ENCODE assay signal across 10 mouse cellular contexts in genomic region chr6:128007241-128007701, GRCm38 (mm10).
A peak's percentile ranks its signal among the peaks of the same experiment; 100 is the strongest.
DNase-seq lines count a peak whose midpoint lies in the region; ATAC-seq and TF ChIP-seq lines count a peak whose summit lies in the region.
"Had no signal": no experiment of that assay in that cellular context is flagged by ENCODE, and none has a peak within 500 bp of the region (broad histone marks: within the 10 kb centered on the region; RNA-seq: fewer than 3 reads in every experiment).

No protein-coding gene starts in this region.

- H3K4me3 ChIP-seq in cerebellum, adult 2 months (replicated peaks; ENCODE audit: insufficient read depth, low read depth, low read length) = no peak overlapping the region
- H3K4me3 ChIP-seq in heart, postnatal 0 days (ENCODE audit: low read depth, low read length) = no peak overlapping the region
- H3K4me3 ChIP-seq in stomach, embryonic 16.5 days (replicated peaks; ENCODE audit: low read length) = no peak overlapping the region

- no peak overlapping the region for H3K4me2 ChIP-seq in heart, postnatal 0 days (ENCODE audit: low read depth, low read length)
- no peak overlapping the region for H3K4me2 ChIP-seq in stomach, embryonic 16.5 days (ENCODE audit: low read depth, low read length)

- no peak for ATAC-seq in cerebellum, adult (ENCODE audit: insufficient number of reproducible peaks, low FRiP score, low TSS enrichment)
- ATAC-seq in heart, postnatal 0 days (ENCODE audit: insufficient read depth, low read depth) = no peak
- no peak for ATAC-seq in stomach, embryonic 16.5 days (ENCODE audit: insufficient read depth, low FRiP score)
- ATAC-seq in activated CD4-positive, CD25-positive, alpha-beta regulatory T cell, adult 4 months = no peak

- TF ChIP-seq POLR2A in cerebellum, adult 2 months (IDR thresholded peaks at IDR 0.05; ENCODE audit: borderline replicate concordance, insufficient read depth, low read length) = no peak

- no peaks in the 10 kb centered on the region for H3K36me3 ChIP-seq in heart, postnatal 0 days (replicated peaks; ENCODE audit: control insufficient read depth, insufficient read depth, low read length)
- no peaks in the 10 kb centered on the region for H3K36me3 ChIP-seq in stomach, embryonic 16.5 days (ENCODE audit: control insufficient read depth, insufficient read depth, low read length)

- no peak for TF ChIP-seq EP300 in heart, postnatal 0 days (IDR thresholded peaks at IDR 0.05; ENCODE audit: low read depth)

- H3K4me1 ChIP-seq in cerebellum, adult 2 months (ENCODE audit: control insufficient read depth, insufficient read depth, low read length) = peaks cover 93% of the 10 kb centered on the region
- H3K4me1 ChIP-seq in heart, postnatal 0 days (ENCODE audit: control insufficient read depth, insufficient read depth) = peaks cover 53% of the 10 kb centered on the region
- H3K4me1 ChIP-seq in stomach, embryonic 16.5 days (ENCODE audit: control insufficient read depth, insufficient read depth, low read length) = peaks cover 51% of the 10 kb centered on the region

- whole genome bisulfite sequencing in cerebellum, adult 2 months = 17% methylated on average over 12 of the region's 12 CpGs
- WGBS in heart, postnatal 0 days = 51% methylated on average over 12 of the region's 12 CpGs
- WGBS in stomach, embryonic 16.5 days = 69% methylated on average over 12 of the region's 12 CpGs

- no peaks in the 10 kb centered on the region for H3K27me3 ChIP-seq in cerebellum, adult 2 months (ENCODE audit: control insufficient read depth, insufficient read depth, low read length)
- H3K27me3 ChIP-seq in heart, postnatal 0 days (ENCODE audit: control insufficient read depth, insufficient read depth, low read length) = no peaks in the 10 kb centered on the region
- H3K27me3 ChIP-seq in stomach, embryonic 16.5 days (ENCODE audit: control insufficient read depth, insufficient read depth, low read length) = no peaks in the 10 kb centered on the region

- no peak for TF ChIP-seq CTCF in cerebellum, adult 2 months (IDR thresholded peaks at IDR 0.05; ENCODE audit: borderline replicate concordance, insufficient read depth, low read depth, low read length)
- TF ChIP-seq CTCF in heart, postnatal 0 days (IDR thresholded peaks at IDR 0.05; ENCODE audit: low read depth) = no peak

- H3K9me3 ChIP-seq in heart, postnatal 0 days (replicated peaks; ENCODE audit: control insufficient read depth, low read length) = no peaks in the 10 kb centered on the region
- no peaks in the 10 kb centered on the region for H3K9me3 ChIP-seq in stomach, embryonic 16.5 days (replicated peaks; ENCODE audit: control insufficient read depth, low read length)

- peak; percentile 77 for DNase-seq in cerebellum, adult 2 months
- DNase-seq in lung, postnatal 10 days = peak; percentile 56
- no peak for DNase-seq in lung, postnatal 25 days (ENCODE audit: low spot score)
- DNase-seq in heart, postnatal 0 days (ENCODE audit: low spot score) = no peak
- no peak for DNase-seq in layer of hippocampus, postnatal 14 days (ENCODE audit: low spot score in 2 of 2)
- DNase-seq: adrenal gland, adult 2 months; right cerebral cortex, adult 18-20 months had no signal

- peak overlapping the region; percentile 62 for H3K27ac ChIP-seq in cerebellum, adult 2 months (ENCODE audit: insufficient read depth, low read length)
- H3K27ac ChIP-seq in heart, postnatal 0 days (ENCODE audit: low read depth) = peak overlapping the region; percentile 50
- peak overlapping the region; percentile 39 for H3K27ac ChIP-seq in stomach, embryonic 16.5 days (ENCODE audit: low read length)

- H3K9ac ChIP-seq in heart, postnatal 0 days (replicated peaks; ENCODE audit: low read depth, low read length) = no peak overlapping the region
- H3K9ac ChIP-seq in stomach, embryonic 16.5 days (ENCODE audit: low read length) = 0 out of 2 replicates have a peak overlapping the region, but pooled peaks have one; percentile 22

Comparison
In these comparisons a context has a peak if more than half of its experiments do, and no peak if none do; other contexts are left out.
1. DNase-seq: peak in cerebellum, adult 2 months (2 of 2) and lung, postnatal 10 days (single experiment); none in lung, postnatal 25 days (single experiment), heart, postnatal 0 days (single experiment) and layer of hippocampus, postnatal 14 days (0 of 2).
2. Peak in every context shown above with its lines, with median percentiles within 50 percentile points of each other: H3K27ac ChIP-seq.